Mouse (Mus musculus) heart, embryonic 13.5 days (tissue): ENCODE data around the gene Rexo4. TPM values are rescaled to one million over a fixed set of nuclear protein-coding genes. Genes with fewer than 3 reads are reported as not detected.

Experiments
- ATAC-seq: fragments of 200-750 bp; cut with Nextera tagmentation; 2 replicates; pipeline ENCODE4 v1.8.0; 2017; ENCODE audit warnings: moderate TSS enrichment; ENCODE audit not compliant: insufficient number of reproducible peaks, low FRiP score, low TSS enrichment; ENCODE audit errors: extremely low read depth
- H3K27ac ChIP-seq: fragments of 300-500 bp; sonication (generic); replicated peaks from 2 replicates; pipeline ENCODE4 v1.5.1; 2015; ENCODE audit warnings: moderate library complexity, mild to moderate bottlenecking, inconsistent platforms
- H3K27me3 ChIP-seq: fragments of 300-500 bp; sonication (generic); replicated peaks from 2 replicates; pipeline ENCODE4 v1.6.1; 2015; ENCODE audit warnings: mild to moderate bottlenecking, inconsistent platforms
- H3K36me3 ChIP-seq: fragments of 300-500 bp; sonication (generic); 2 replicates; pipeline ENCODE4 v1.6.1; 2015; ENCODE audit warnings: mild to moderate bottlenecking, inconsistent platforms
- H3K4me1 ChIP-seq: fragments of 300-500 bp; sonication (generic); 2 replicates; pipeline ENCODE4 v1.6.1; 2015; ENCODE audit warnings: inconsistent platforms
- H3K4me2 ChIP-seq: fragments of 300-500 bp; sonication (generic); 2 replicates; pipeline ENCODE4 v1.6.1; 2015; ENCODE audit warnings: inconsistent platforms, mild to moderate bottlenecking, moderate library complexity
- H3K4me3 ChIP-seq: fragments of 300-500 bp; sonication (generic); 2 replicates; pipeline ENCODE4 v1.5.1; 2015; ENCODE audit warnings: moderate library complexity, mild to moderate bottlenecking, inconsistent platforms
- H3K9ac ChIP-seq: fragments of 300-500 bp; sonication (generic); 2 replicates; pipeline ENCODE4 v1.6.1; 2015; ENCODE audit warnings: inconsistent platforms, mild to moderate bottlenecking, moderate library complexity
- H3K9me3 ChIP-seq: fragments of 300-500 bp; sonication (generic); 2 replicates; pipeline ENCODE4 v1.6.1; 2016; ENCODE audit warnings: inconsistent platforms
- WGBS: fragments of 180-500 bp; shearing (Covaris S2); methylation state at CpG from one replicate; pipeline ENCODE4 v1.1.7; 2015; ENCODE audit warnings: mixed read lengths; 5-methylcytosine and 5-hydroxymethylcytosine counted together
- polyA plus RNA-seq: library from polyadenylated mRNA; unstranded; fragments of >200 nt; fragmentation: Nextera tagmentation; extraction: Ambion mirVana; gene quantifications from 2 replicates; pipeline ENCODE4 v1.2.1, GENCODE M21; 2015

Rexo4 gene
- polyA plus RNA-seq, 1 experiment from 2014 or later, result 26.3 TPM

GRCm38 (mm10) chr2:26941539-26941938 is 22.6 kb downstream of the Rexo4 start:
- ATAC-seq, result no peak
- Histone ChIP-seq H3K9ac (no peak overlapping the region), H3K4me2 (no peak overlapping the region), H3K9me3 (no peaks in the 10 kb centered on the region), H3K4me1 (no peaks in the 10 kb centered on the region), H3K27me3 (no peaks in the 10 kb centered on the region; the same call in 1 of the 2 replicates), H3K4me3 (no peak overlapping the region), H3K27ac (no peak overlapping the region), H3K36me3 (peaks cover 1% of the 10 kb centered on the region; the same call in 1 of the 2 replicates)
- 36% methylated on average over 5 of the region's 5 CpGs for WGBS

- H3K36me3 ChIP-seq, result peaks cover 6% of the 10 kb centered on the region
- H3K4me1 ChIP-seq, result peaks cover 14% of the 10 kb centered on the region
- ATAC-seq, result no peak
- H3K9me3 ChIP-seq, result no peaks in the 10 kb centered on the region
- H3K27ac ChIP-seq, result no peak overlapping the region
- 44% methylated on average over 1 of the region's 1 CpGs for WGBS
- H3K9ac ChIP-seq, result no peak overlapping the region
- H3K4me2 ChIP-seq, result no peak overlapping the region
- H3K4me3 ChIP-seq, result no peak overlapping the region
- H3K27me3 ChIP-seq, result no peaks in the 10 kb centered on the region
Observed at GRCm38 (mm10) chr2:26936425-26936824, 27.8 kb downstream of the Rexo4 start.

DNA sequence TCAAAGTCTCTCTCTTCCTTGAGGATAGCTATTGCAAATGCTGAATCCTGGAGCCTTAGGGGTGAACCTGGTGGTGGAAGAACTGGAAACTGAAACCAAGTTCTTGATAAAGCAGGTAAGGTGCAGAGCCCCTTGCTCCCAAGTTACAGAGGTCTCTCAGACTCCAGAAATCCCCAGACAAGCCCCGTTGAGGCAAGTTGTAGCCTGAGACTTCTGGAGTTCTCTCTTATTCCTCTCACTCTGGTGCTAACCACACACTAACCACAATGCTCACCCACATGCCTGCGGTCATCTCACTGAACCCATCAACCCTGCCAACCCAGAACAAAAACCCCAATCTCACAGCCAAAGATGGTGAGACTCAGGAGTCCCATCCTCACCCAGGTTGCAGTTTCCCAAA is 28.9 kb downstream of the Rexo4 start:
- H3K36me3 ChIP-seq, result peaks cover 17% of the 10 kb centered on the region
- ATAC-seq, result no peak
- no peaks in the 10 kb centered on the region for H3K9me3 ChIP-seq
- no peak overlapping the region for H3K27ac ChIP-seq
- no peak overlapping the region for H3K9ac ChIP-seq
- WGBS, result 85% methylated on average over 2 of the region's 2 CpGs
- H3K27me3 ChIP-seq, result no peaks in the 10 kb centered on the region
- no peak overlapping the region for H3K4me2 ChIP-seq
- no peak overlapping the region for H3K4me3 ChIP-seq
- H3K4me1 ChIP-seq, result peaks cover 25% of the 10 kb centered on the region

DNA sequence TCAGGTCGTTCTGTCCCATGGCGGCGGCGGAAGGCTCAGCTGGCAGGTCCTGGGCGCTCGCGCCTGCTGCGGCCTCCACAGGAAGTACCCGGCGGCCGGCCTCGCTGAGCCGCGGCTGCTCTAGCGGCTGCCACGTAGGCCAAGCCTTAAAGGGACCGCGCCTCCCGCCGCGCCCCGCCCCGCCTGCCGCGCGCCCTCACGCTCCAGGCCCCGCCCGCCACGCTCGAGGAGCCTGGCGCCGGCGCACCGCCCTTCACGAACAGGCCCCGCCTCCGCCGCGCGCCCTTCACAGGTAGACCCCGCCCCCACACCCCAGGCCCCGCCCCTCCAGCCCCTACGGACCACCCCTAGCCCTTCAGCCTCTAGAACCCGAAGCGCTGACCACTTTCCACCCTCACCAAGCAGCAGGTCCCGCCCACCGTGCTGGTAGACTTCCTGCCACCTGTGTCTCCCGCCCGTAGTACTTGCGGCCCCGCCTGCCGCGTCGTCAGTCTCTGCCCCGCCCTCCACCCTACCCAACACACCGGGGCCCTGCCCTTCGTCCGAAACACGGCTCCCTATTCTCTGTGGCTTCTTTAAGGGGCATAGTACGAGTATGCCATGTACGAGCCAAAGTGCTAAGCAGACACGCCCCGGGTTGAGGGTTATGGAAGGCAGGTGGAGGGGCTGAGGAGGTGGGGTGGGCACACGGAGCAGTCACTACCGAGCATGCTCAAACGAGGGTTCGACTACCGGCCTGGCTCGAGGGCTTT is 30.7 kb downstream of the Rexo4 start, which contains the start of the genes Surf4 and Stkld1:
Surf4 (minus strand) TSS at position 625 of the 752 bp plus-strand sequence.
Stkld1 (plus strand) TSS at position 744 of the 752 bp plus-strand sequence.
- peak; percentile 93 for ATAC-seq
- 2% methylated on average over 70 of the region's 70 CpGs for WGBS

DNA sequence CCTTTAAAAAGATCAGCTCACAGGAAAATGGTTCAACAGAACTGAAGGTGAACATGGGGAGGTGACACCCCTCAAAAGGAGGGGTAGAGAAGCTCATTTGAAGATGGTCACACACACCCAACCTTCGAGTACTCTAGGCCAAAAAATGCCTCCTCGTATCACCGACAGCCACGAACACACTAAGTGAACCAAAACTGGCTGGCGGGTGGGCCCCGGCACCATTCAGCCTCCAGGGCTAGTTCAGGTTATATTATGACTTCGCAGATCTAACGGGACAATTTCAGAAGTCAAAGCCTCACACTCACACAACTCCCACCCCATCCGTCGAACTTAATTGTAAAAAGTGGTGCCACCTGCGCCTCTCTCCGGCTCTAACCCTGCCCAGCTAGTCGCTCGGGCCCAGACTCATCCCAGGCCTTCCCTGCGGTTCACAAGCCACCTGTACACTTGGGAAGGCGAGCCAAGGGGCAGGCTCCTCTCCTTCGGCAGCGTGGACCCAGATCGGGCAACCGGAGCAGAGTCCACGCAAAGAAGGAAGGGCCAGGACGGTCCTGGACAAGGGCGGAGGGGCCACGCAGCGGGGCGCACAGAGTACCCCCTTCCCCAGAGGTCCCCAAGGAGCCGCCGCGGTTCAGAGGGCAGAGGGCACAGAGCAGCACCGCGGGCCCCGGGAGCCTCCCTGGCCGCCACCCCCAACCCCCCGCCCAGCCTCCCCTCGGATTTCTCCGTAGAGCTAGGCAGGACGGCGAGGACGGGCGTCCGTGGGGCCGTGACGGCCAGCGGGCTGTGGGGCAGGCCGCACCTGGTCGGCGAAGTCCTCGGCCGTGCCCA is 31.5 kb downstream of the Rexo4 start:
- Histone ChIP-seq H3K4me2 (peak overlapping the region; percentile 84), H3K9ac (peak overlapping the region; percentile 99), H3K27ac (peak overlapping the region; percentile 92), H3K4me3 (peak overlapping the region; percentile 90), H3K27me3 (no peaks in the 10 kb centered on the region), H3K4me1 (peaks cover 48% of the 10 kb centered on the region), H3K9me3 (no peaks in the 10 kb centered on the region), H3K36me3 (peaks cover 42% of the 10 kb centered on the region)
- ATAC-seq, result peak; percentile 15
- WGBS, result 1% methylated on average over 47 of the region's 49 CpGs

More for the DNA sequence above, 30.7 kb downstream of the Rexo4 start, which contains the start of the genes Surf4 and Stkld1:
- Histone ChIP-seq H3K4me2 (peak within 1 kb of the TSS; percentile 84), H3K36me3 (peaks cover 35% of the 10 kb centered on the region), H3K4me3 (peak within 1 kb of the TSS; percentile 90), H3K4me1 (peaks cover 41% of the 10 kb centered on the region), H3K27me3 (no peaks in the 10 kb centered on the region), H3K9me3 (no peaks in the 10 kb centered on the region), H3K27ac (peak within 1 kb of the TSS; percentile 92), H3K9ac (peak within 1 kb of the TSS; percentile 99)

- Histone ChIP-seq H3K4me2 (peak overlapping the region; percentile 84; the same call in 1 of the 2 replicates), H3K9ac (no peak overlapping the region), H3K9me3 (no peaks in the 10 kb centered on the region), H3K27ac (no peak overlapping the region), H3K27me3 (no peaks in the 10 kb centered on the region), H3K4me3 (no peak overlapping the region), H3K4me1 (peaks cover 50% of the 10 kb centered on the region), H3K36me3 (peaks cover 65% of the 10 kb centered on the region)
- ATAC-seq, result no peak
- WGBS, result 45% methylated on average over 1 of the region's 1 CpGs
Observed at GRCm38 (mm10) chr2:26930390-26930789, 33.8 kb downstream of the Rexo4 start.

DNA sequence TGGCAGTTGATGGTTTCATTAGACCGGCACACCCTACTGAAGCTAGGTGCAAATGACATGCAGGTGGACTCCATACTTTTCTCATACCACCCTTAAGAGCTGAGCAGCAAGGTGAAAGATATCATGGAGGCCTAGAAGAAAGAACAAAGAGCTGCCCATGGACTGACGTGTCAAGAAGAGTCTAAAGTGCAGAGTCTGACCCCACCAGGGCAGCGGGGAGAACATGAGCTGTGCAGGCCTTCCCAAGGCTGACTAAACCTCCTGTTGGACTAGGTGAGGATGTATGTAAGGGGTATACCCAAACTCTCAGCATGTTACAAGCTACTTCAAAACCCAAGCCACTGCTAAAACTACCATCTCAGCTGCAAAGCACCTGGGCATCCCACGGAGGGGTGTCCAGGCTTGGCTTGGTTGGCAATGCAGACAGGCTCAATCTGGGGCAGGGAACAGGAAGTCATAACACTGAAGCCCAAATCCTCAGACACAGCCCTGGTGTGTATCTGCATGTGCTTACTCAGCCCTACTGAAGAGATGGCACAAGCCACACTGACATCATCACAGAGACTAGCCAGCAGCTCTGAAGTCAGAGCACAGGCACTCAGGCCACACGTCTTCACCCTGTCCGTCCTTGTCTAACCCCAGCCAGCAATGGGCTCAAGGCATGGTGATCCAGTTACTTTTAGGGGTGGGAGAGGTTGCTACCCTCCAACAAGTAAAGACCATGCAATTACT is 36.3 kb downstream of the Rexo4 start:
- 79% methylated on average over 6 of the region's 6 CpGs for WGBS

DNA sequence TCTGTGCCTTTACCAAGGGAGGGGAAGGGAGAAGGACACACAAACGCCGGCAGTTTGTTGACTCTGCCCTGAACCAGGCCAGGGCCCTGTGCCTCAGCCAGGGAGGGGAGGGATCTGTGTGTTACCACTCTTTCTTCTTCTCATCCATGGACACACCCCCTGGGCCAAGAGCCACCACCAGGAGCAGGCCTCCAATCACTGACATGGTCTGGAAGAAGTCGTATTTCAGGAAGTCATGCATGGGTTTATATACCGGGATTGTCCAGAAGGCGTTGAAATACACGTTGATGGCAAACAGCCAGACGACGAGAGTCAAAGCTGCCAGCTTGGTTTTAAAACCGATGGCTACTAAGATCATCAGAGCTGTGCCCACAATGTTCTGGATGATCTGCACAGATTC is 42.4 kb downstream of the Rexo4 start:
- 51% methylated on average over 9 of the region's 9 CpGs for WGBS
- no peak for ATAC-seq
- H3K4me1 ChIP-seq, result peaks cover 26% of the 10 kb centered on the region
- peak overlapping the region; percentile 45 for H3K27ac ChIP-seq
- no peak overlapping the region for H3K9ac ChIP-seq
- no peaks in the 10 kb centered on the region for H3K27me3 ChIP-seq
- H3K36me3 ChIP-seq, result peaks cover 89% of the 10 kb centered on the region
- no peaks in the 10 kb centered on the region for H3K9me3 ChIP-seq
- H3K4me3 ChIP-seq, result no peak overlapping the region
- H3K4me2 ChIP-seq, result no peak overlapping the region

More for the DNA sequence above, 36.3 kb downstream of the Rexo4 start:
- peaks cover 90% of the 10 kb centered on the region for H3K36me3 ChIP-seq
- no peak overlapping the region for H3K4me2 ChIP-seq
- H3K4me1 ChIP-seq, result peaks cover 47% of the 10 kb centered on the region
- H3K27me3 ChIP-seq, result no peaks in the 10 kb centered on the region
- H3K27ac ChIP-seq, result no peak overlapping the region
- H3K9me3 ChIP-seq, result no peaks in the 10 kb centered on the region
- H3K9ac ChIP-seq, result no peak overlapping the region
- ATAC-seq, result no peak
- H3K4me3 ChIP-seq, result no peak overlapping the region

DNA sequence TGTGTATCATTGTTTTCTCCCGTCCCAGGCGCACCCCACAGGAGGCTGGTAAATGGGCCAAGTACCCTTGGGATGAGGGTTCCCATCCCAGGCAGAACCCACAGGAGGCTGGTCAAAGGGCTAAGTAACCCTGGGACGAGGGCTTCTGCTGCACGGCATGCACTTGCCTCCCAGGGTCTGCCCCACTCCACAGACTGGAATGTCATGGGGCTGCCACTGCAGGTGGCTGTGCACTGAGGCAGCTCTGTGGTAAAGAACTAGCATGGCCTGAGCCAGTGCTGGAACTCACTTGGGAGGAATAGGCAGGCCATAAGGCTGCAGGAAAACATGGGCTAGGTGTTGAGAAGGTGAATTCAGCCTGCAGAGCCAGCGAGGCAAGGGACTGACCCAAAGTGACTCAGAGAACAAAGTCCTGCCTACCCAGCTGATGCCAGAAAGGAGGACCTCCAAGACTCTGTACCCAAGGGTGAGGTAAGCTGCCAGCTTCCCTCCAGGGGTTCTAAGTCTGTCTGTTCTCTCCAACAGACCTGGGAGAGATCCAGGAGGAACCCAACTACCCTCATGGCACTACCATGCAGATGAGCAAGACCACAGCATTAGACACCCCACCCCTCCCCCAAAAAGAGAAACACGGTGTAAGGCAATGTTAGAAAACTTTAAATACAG is 43.9 kb downstream of the Rexo4 start:
- WGBS, result 88% methylated on average over 6 of the region's 6 CpGs
- Histone ChIP-seq H3K27ac (no peak overlapping the region), H3K27me3 (no peaks in the 10 kb centered on the region), H3K9me3 (no peaks in the 10 kb centered on the region), H3K9ac (no peak overlapping the region), H3K4me3 (no peak overlapping the region), H3K4me1 (peaks cover 34% of the 10 kb centered on the region), H3K4me2 (no peak overlapping the region), H3K36me3 (peaks cover 75% of the 10 kb centered on the region)
- no peak for ATAC-seq

- ATAC-seq, result no peak
- no peak overlapping the region for H3K4me3 ChIP-seq
- H3K27ac ChIP-seq, result no peak overlapping the region
- 80% methylated on average over 3 of the region's 3 CpGs for WGBS
- H3K4me1 ChIP-seq, result peaks cover 40% of the 10 kb centered on the region
- H3K9ac ChIP-seq, result no peak overlapping the region
- H3K4me2 ChIP-seq, result no peak overlapping the region
- peaks cover 68% of the 10 kb centered on the region for H3K36me3 ChIP-seq
- H3K27me3 ChIP-seq, result no peaks in the 10 kb centered on the region
- no peaks in the 10 kb centered on the region for H3K9me3 ChIP-seq
Observed at GRCm38 (mm10) chr2:26919684-26920083, 44.5 kb downstream of the Rexo4 start.
